Mouse (Mus musculus) forebrain, embryonic 16.5 days (tissue): ENCODE data around the gene Ggps1. TPM values are rescaled to one million over a fixed set of nuclear protein-coding genes. Genes with fewer than 3 reads are reported as not detected.

Experiments used
- ATAC-seq: fragments of 200-750 bp; cut with Nextera tagmentation; 2 replicates; pipeline ENCODE4 v1.8.0; 2017; ENCODE audit warnings: mild to moderate bottlenecking, moderate library complexity
- H3K27ac ChIP-seq: fragments of 300-500 bp; sonication (generic); 2 replicates; pipeline ENCODE4 v1.5.1; 2014; ENCODE audit warnings: low read length, control low read depth
- H3K27me3 ChIP-seq: fragments of 300-500 bp; sonication (generic); replicated peaks from 2 replicates; pipeline ENCODE4 v1.6.1; 2014; ENCODE audit warnings: low read length; ENCODE audit not compliant: control insufficient read depth, insufficient read depth
- H3K36me3 ChIP-seq: fragments of 300-500 bp; sonication (generic); 2 replicates; pipeline ENCODE4 v1.6.1; 2014; ENCODE audit not compliant: control insufficient read depth, insufficient read depth
- H3K4me1 ChIP-seq: fragments of 300-500 bp; sonication (generic); replicated peaks from 2 replicates; pipeline ENCODE4 v1.6.1; 2014; ENCODE audit warnings: low read length; ENCODE audit not compliant: control insufficient read depth, insufficient read depth
- H3K4me2 ChIP-seq: fragments of 300-500 bp; sonication (generic); 2 replicates; pipeline ENCODE4 v1.6.1; 2014; ENCODE audit warnings: mild to moderate bottlenecking, low read length, control low read depth
- H3K4me3 ChIP-seq: fragments of 300-500 bp; sonication (generic); replicated peaks from 2 replicates; pipeline ENCODE4 v1.5.1; 2014; ENCODE audit warnings: mild to moderate bottlenecking, low read length, control low read depth
- H3K9ac ChIP-seq: fragments of 300-500 bp; sonication (generic); replicated peaks from 2 replicates; pipeline ENCODE4 v1.6.1; 2014; ENCODE audit warnings: low read depth, low read length, control low read depth
- H3K9me3 ChIP-seq: fragments of 300-500 bp; sonication (generic); 2 replicates; pipeline ENCODE4 v1.6.1; 2016; ENCODE audit warnings: low read length; ENCODE audit not compliant: control insufficient read depth
- WGBS: fragments of 180-500 bp; shearing (Covaris S2); extraction: QIAGEN DNeasy Blood & Tissue Kit; methylation state at CpG from one replicate; pipeline ENCODE4 v1.1.7; 2014; 5-methylcytosine and 5-hydroxymethylcytosine counted together
- polyA plus RNA-seq: library from polyadenylated mRNA; unstranded; fragments of >200 nt; fragmentation: Nextera tagmentation; extraction: Ambion mirVana; gene quantifications from 2 replicates; pipeline ENCODE4 v1.2.1, GENCODE M21; 2015

Ggps1 gene
- polyA plus RNA-seq, 1 experiment from 2014 or later: 79.6 TPM

GRCm38 (mm10) chr13:14065701-14066100 lies 2.4 kb upstream of the Ggps1 start:
- Histone ChIP-seq H3K27me3 (no peaks in the 10 kb centered on the region), H3K4me2 (no peak overlapping the region), H3K9me3 (no peaks in the 10 kb centered on the region), H3K4me1 (peaks cover 24% of the 10 kb centered on the region), H3K27ac (no peak overlapping the region), H3K36me3 (no peaks in the 10 kb centered on the region), H3K4me3 (no peak overlapping the region), H3K9ac (no peak overlapping the region)
- ATAC-seq: no peak
- 75% methylated on average over 1 of the region's 1 CpGs for WGBS

GRCm38 (mm10) chr13:14065028-14065380 lies 1.7 kb upstream of the Ggps1 start:
- ATAC-seq: no peak

GRCm38 (mm10) chr13:14064341-14065027 lies 1.2 kb upstream of the Ggps1 start:
- Histone ChIP-seq H3K27ac (peak overlapping the region; percentile 94), H3K4me2 (peak overlapping the region; percentile 78), H3K9me3 (no peaks in the 10 kb centered on the region), H3K4me1 (peaks cover 24% of the 10 kb centered on the region), H3K9ac (peak overlapping the region; percentile 97), H3K36me3 (no peaks in the 10 kb centered on the region), H3K27me3 (no peaks in the 10 kb centered on the region), H3K4me3 (peak overlapping the region; percentile 100)
- WGBS: under 1% methylated on average over 64 of the region's 65 CpGs
- ATAC-seq: no peak

More at GRCm38 (mm10) chr13:14065028-14065380, 1.7 kb upstream of the Ggps1 start:
- Histone ChIP-seq H3K36me3 (no peaks in the 10 kb centered on the region), H3K4me2 (peak overlapping the region; percentile 78), H3K9me3 (no peaks in the 10 kb centered on the region), H3K4me3 (peak overlapping the region; percentile 100), H3K27me3 (no peaks in the 10 kb centered on the region), H3K9ac (peak overlapping the region; percentile 97), H3K4me1 (peaks cover 24% of the 10 kb centered on the region), H3K27ac (peak overlapping the region; percentile 94; the same call in 1 of the 2 replicates)
- 11% methylated on average over 9 of the region's 9 CpGs for WGBS

- WGBS: 0% methylated on average over 17 of the region's 31 CpGs
- Histone ChIP-seq H3K9me3 (no peaks in the 10 kb centered on the region), H3K27ac (peak overlapping the region; percentile 94), H3K4me1 (peaks cover 24% of the 10 kb centered on the region), H3K36me3 (no peaks in the 10 kb centered on the region), H3K9ac (peak overlapping the region; percentile 97), H3K27me3 (no peaks in the 10 kb centered on the region), H3K4me3 (peak overlapping the region; percentile 100), H3K4me2 (peak overlapping the region; percentile 78)
- ATAC-seq: peak; percentile 20
Measured at GRCm38 (mm10) chr13:14063942-14064271, 619 bp upstream of the Ggps1 start.

- ATAC-seq: no peak
- Histone ChIP-seq H3K9ac (peak overlapping the region; percentile 68), H3K4me3 (peak overlapping the region; percentile 51), H3K4me2 (peak overlapping the region; percentile 75), H3K4me1 (peaks cover 22% of the 10 kb centered on the region), H3K27ac (peak overlapping the region; percentile 94), H3K9me3 (no peaks in the 10 kb centered on the region), H3K27me3 (no peaks in the 10 kb centered on the region), H3K36me3 (no peaks in the 10 kb centered on the region)
- 7% methylated on average over 11 of the region's 11 CpGs for WGBS
Measured at GRCm38 (mm10) chr13:14062209-14063012, 877 bp downstream of the Ggps1 start.

- H3K9ac ChIP-seq: no peak overlapping the region
Measured at GRCm38 (mm10) chr13:14059582-14059981, 3.7 kb downstream of the Ggps1 start.

GRCm38 (mm10) chr13:14056801-14057200 lies 6.5 kb downstream of the Ggps1 start:
- ATAC-seq: no peak
- WGBS: 92% methylated on average over 3 of the region's 3 CpGs
- H3K36me3 ChIP-seq: peaks cover 16% of the 10 kb centered on the region

More at GRCm38 (mm10) chr13:14059582-14059981, 3.7 kb downstream of the Ggps1 start:
- no peak overlapping the region for H3K27ac ChIP-seq
- no peaks in the 10 kb centered on the region for H3K27me3 ChIP-seq
- peaks cover 2% of the 10 kb centered on the region; the same call in 1 of the 2 replicates for H3K36me3 ChIP-seq
- no peak overlapping the region for H3K4me2 ChIP-seq
- peaks cover 11% of the 10 kb centered on the region for H3K4me1 ChIP-seq
- H3K4me3 ChIP-seq: no peak overlapping the region
- no peaks in the 10 kb centered on the region for H3K9me3 ChIP-seq
- no peak for ATAC-seq

GRCm38 (mm10) chr13:14049878-14050277 lies 13.4 kb downstream of the Ggps1 start:
- Histone ChIP-seq H3K9me3 (no peaks in the 10 kb centered on the region), H3K4me3 (no peak overlapping the region), H3K27me3 (no peaks in the 10 kb centered on the region), H3K4me1 (no peaks in the 10 kb centered on the region), H3K9ac (no peak overlapping the region), H3K4me2 (no peak overlapping the region), H3K36me3 (peaks cover 27% of the 10 kb centered on the region), H3K27ac (no peak overlapping the region)
- 90% methylated on average over 1 of the region's 1 CpGs for WGBS
- ATAC-seq: no peak

More at GRCm38 (mm10) chr13:14056801-14057200, 6.5 kb downstream of the Ggps1 start:
- Histone ChIP-seq H3K4me2 (no peak overlapping the region), H3K9ac (no peak overlapping the region), H3K4me1 (peaks cover 5% of the 10 kb centered on the region), H3K27ac (no peak overlapping the region), H3K27me3 (no peaks in the 10 kb centered on the region), H3K9me3 (no peaks in the 10 kb centered on the region), H3K4me3 (no peak overlapping the region)

- H3K27ac ChIP-seq: no peak overlapping the region
- no peaks in the 10 kb centered on the region for H3K27me3 ChIP-seq
- H3K4me1 ChIP-seq: peaks cover 7% of the 10 kb centered on the region
- no peak overlapping the region for H3K4me2 ChIP-seq
- H3K9me3 ChIP-seq: no peaks in the 10 kb centered on the region
- no peak for ATAC-seq
- peaks cover 8% of the 10 kb centered on the region for H3K36me3 ChIP-seq
- no peak overlapping the region for H3K9ac ChIP-seq
- no peak overlapping the region for H3K4me3 ChIP-seq
- 84% methylated on average over 2 of the region's 2 CpGs for WGBS
Measured at GRCm38 (mm10) chr13:14044521-14044920, 18.8 kb downstream of the Ggps1 start.
